Mouse (Mus musculus): ENCODE measurements around the gene Lrrc3c. TPM values are rescaled to one million over a fixed set of nuclear protein-coding genes. Genes with fewer than 3 reads are reported as not detected.
A peak's percentile ranks its signal among the peaks of the same experiment; 100 is the strongest.
"Not testable (repeated sequence)": the region's sequence is repeated elsewhere in the genome, so short reads cannot be mapped to it uniquely, and the experiment has no call there.

The Lrrc3c gene
- total RNA-seq, 2 experiments from 2014 or later = not detected

DNA sequence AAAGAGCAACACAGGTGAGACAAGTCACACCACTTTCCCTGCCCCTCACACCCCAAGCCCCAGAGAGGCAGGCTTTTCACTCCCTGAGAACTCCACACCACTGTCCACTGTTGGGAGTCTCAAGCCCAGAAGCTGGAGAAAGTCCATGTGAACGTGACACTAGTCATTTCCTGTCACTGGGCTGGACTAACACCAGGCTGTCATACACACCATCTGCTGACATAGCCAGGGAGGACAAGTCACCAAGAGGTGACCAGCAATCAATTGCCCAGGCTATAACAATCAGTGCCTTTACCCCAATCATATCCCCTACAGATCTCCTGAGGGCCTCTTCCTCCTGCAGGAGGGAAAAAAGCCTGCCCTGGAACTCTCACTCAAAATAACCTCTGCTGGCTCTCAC lies 13.9 kb upstream of the Lrrc3c start:
- no peak for ATAC-seq (replicated peaks; ENCODE audit: low FRiP score, poor library complexity, severe bottlenecking)

DNA sequence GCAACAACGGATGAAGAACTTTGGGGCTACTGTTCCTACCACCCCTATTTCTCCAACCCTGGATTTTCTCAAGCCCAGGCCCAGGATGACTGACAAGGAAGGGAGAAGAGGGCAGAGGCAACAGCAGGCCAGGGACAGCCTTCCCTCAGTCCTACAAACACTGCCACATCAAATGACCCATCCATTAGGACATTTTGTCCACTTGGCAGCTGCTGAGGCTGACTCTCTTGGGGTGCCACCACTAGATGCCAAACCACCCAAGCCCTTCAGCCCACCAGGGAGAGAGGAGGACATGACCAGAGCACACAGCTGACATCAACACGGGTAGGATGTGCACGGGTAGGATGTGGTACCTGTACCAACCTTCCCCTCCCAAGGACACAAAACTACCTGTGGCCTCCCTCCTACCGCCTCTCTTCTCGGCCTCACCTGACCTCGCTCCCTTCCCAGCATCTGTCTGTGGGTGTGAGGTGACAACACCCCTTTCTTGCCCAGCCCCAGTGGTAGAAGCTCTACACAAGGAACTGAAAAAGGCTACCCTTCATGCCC lies 13.4 kb upstream of the Lrrc3c start:
- ATAC-seq (replicated peaks; ENCODE audit: low FRiP score, poor library complexity, severe bottlenecking) = no peak

DNA sequence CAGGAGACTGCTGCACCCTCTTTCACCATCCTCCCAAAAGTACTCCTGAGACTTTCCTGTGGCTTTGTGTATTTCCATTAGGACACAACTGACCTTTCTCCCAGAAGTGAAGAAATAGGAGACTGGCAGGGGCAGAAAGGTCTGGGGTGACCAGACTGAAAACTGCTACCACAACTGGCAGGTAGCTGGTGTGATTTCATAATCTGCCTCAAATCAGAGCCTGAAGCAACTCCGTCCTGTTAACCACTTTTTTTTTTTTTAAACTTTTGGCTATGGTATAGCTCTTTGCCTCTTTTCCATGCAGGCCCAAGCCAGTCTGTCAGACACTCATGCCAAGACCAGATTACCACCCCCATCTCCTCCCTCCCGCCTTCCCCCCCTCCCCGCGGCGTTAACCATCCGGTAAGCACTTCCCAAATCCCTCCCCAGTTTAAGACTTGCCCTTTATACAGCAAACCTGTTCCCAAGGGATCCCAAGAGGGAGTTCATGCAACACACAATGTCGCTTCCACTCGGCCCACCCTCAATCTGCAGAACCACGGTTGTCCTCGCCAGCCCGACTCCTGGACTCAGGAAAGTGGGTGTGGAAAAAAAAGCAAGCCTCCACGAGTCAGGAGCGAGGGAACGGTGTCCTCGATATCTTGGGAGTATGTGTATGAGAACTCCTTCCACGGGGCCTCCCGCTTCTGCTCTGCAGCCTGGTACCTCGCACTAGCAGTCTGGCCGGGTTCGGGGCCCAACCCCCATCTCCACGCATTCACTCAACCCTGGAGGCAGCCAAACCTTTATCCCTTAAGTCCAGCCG lies 11.8 kb upstream of the Lrrc3c start:
- ATAC-seq (replicated peaks; ENCODE audit: low FRiP score, poor library complexity, severe bottlenecking) = no peak

DNA sequence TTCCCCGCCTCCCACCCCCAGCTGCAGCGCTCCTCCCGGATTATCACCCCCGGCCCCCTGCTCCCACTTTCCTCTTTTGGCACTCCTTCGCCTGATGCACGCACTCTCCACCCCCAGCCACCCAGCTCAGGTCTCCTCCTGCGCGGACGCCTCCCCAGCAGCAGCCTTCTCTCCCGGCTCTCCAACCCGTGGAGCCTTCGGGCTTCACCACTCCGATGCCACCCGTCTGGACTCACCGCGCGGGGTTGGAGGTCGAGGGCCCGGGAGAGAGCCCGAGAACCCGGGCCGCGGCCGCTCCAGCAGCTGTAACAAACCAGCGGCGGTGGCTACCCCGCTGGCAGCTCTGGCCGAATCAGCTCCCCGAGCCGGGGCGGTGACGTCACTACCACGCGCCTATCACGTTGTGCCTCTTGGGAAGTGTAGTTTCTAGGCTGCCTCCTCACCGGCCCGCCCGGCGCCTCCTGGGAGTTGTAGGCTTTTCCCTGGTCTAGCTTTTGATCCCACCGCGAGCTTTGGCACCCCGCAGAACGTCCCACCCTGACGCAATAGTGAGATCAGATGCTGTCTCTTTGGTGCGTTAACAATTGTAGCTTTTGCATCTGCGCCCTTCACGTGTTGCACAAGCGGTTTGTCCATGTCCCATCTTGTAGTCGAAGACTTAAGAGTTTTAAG lies 11.1 kb upstream of the Lrrc3c start, which contains the start of gene Ormdl3:
TSS of gene Ormdl3 (minus strand) at position 477 of the 672 bp plus-strand sequence.
- peak; percentile 66 for ATAC-seq (replicated peaks; ENCODE audit: low FRiP score, poor library complexity, severe bottlenecking)

DNA sequence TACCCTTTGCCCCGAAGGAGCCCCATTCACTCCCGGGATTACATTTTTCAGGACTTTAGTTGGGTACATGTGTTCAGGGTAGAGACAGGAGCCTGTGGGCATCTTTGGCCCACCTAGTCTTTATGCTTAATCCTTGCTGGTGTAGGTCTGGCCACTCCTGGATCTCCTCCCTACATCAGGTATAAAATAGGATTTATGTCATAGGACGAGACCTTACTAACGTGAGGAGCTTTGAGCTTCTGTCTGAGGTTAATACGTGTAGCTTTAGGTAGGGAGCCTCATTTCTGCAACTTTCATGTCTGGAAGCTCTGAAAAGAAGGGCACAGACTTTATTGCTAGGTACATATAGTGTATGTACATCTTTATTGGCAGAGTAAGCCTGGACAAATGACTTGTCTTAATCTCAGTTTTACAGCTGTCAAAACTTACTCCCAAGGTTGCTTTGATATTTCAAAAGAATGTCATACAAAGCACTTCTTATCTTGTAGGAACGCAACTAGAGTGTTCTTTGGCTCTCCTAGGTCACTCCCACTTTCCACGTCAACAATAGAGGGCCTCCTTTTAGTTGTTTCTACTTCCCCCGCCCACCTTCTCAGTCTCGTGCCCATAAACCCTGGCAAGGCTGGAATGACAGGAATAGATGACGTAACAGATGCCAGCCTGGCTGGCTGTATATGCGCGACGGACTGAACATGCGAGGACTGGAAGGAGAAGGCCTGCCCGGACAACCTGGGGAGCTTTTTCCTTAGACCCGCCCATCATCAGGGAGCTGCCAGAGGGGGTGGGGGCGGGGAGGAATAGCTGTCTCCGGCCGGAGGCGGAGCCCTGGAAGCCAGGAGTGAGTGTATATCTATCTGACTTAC lies 10.2 kb upstream of the Lrrc3c start:
- peak; percentile 65 for ATAC-seq (replicated peaks; ENCODE audit: low FRiP score, poor library complexity, severe bottlenecking)

DNA sequence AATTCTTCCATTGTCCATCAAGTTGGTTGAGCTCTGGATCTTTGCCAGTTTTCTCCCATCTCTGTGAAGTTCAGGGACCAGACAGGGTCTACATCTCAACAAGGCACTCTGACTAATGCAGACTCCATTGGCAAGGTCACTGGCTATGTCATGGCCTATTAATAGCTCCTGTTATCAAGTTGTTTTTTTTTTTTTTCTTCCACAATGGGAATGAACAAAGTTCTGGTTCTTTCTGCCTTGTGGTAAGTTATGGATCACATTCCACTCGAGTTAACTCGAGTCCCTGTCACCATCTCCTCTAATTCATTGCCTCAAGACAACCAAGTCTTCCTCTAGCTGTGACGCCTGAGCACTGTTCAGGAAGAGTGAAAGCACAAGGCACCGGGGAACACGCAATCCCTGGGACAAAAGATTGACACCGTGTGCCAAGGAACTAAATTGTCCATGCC lies 9.2 kb upstream of the Lrrc3c start:
- no peak for ATAC-seq (replicated peaks; ENCODE audit: low FRiP score, poor library complexity, severe bottlenecking)

DNA sequence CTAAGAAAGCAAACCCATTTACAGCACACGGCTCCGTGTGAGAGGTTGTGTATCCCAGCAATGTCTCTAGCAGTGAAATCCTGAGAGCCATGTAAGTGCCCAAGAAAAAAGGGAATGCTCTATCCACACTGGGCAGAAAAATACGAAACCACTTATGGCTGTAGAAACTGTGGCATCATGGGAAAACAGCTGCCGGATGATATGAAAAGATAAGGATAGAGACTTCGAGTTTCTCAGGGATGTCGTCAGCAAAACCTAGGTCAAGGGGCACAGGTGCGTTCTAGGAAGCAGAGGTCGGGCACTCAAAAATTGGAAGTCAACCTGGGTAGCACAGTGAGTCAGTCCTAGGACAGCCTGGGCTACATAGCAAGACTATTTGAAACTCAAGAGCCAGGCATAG lies 8.8 kb upstream of the Lrrc3c start:
- no peak for ATAC-seq (replicated peaks; ENCODE audit: low FRiP score, poor library complexity, severe bottlenecking)

DNA sequence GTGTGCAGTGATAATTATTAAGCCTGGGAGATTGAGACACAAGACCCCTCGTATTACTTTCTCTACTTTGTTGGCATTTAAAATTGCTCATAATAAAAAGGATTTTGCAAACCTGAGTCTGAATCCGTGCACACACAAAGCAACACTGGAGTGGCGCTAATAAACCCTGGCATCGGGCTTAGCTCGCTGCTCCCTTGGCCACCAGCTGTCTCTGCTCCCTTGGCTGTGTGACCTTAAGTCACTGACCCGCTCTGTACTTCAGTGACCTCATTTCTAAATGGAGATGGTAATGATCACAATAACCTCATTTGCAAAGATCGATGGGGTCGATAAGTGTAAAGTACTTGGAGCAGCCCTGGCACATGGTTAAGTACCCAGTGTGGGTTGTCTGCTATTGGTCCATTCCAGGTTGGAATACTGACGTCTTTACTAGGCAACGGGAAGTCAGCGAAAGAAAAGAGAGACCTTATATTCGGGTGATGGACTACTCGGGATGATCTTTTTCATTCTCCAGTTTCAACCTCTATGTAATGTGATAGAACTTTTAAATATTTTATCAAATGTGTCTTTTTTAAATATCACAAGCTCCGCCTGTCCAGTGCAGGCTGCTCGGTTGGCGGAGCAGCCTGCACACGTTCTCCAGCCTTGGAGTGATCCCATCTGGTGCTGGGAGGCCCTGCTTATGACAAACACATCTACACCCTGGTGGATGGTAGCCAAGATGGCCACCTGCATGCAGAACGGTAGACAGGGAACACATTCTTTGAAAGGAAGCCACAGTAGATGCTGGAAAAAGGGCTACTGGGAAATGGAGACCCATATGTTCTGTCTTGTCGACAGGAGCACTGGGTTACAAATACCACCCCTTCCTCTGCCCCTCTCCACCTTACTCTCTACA lies 7.3 kb upstream of the Lrrc3c start:
- no peak for ATAC-seq (replicated peaks; ENCODE audit: low FRiP score, poor library complexity, severe bottlenecking)

DNA sequence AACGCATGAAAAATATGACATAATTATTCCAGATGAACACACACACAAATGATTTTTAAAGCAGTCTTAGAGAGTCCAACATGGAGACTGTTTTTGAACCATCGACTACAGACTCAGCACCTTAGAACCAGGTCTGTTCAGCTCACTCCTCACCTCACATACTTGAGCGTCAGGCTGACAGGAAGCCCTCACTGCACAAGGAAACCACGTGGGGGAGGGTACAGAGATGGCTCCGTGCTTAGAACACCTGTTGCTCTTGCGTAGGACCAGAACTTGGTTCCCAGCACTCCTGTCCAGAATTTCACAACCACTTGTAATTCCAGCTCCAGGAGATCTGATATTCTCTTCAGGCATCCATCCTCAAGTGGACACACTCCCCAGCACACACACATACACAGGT lies 3.1 kb upstream of the Lrrc3c start:
- no peak for ATAC-seq (replicated peaks; ENCODE audit: low FRiP score, poor library complexity, severe bottlenecking)

DNA sequence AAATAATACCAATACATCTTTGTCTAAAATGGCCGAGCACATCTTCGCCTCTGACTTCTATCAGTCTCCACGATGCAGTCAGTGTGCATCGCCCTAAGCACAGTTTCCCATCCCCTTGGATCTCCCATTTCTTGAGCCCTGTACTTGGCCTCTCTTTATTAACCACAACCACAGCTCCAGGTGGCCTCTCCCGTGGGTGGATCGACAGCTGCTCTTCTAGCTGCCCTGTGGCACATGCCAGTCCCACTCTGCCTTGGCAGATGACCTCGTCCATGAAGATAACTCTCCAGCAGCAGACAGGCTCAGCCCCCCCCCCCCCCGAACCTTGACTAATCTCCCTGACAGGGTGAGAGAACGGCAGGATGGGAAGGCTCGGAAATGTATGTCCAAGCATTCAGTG lies 2.6 kb upstream of the Lrrc3c start:
- ATAC-seq (replicated peaks; ENCODE audit: low FRiP score, poor library complexity, severe bottlenecking) = no peak

DNA sequence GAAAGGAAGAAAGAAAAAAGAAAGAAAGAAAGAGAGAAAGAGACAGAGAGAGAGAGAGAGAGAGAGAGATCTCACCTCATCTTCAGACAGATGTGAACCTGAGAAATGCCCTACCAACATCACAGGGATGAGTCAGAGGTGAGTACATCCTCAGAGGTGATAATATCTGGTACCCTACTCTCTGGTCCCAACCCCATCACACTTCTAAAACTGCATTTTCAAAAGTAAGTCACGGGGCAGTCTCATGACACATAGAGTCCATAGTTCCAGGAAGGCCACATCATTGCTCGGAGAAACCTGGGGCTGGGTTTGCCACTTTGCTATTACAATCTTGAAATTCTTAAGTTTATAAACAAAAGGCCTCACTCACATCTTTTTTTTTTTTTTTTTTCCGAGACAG lies 2.1 kb upstream of the Lrrc3c start:
- ATAC-seq (replicated peaks; ENCODE audit: low FRiP score, poor library complexity, severe bottlenecking) = no peak

DNA sequence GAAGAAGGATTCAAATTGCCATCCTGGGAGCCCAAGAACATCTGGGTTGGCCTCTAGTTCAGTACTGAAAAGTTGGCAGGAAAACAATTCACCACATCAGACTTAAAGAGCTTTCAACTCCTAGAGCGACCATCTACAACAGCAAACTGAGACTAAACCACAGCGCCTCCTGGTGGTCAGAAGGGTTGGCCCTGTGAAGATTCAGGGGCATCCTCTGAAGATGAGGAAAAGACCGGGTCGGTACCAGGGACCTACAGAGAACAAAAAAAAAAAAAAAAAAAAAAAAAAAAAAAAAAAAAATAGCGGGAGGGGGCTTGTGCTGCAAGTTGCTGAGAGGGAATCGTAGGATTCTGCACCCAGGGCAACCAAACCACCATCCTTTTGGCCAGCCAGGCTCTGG lies 728 bp upstream of the Lrrc3c start:
- peak; percentile 84 for ATAC-seq (replicated peaks; ENCODE audit: low FRiP score, poor library complexity, severe bottlenecking)

DNA sequence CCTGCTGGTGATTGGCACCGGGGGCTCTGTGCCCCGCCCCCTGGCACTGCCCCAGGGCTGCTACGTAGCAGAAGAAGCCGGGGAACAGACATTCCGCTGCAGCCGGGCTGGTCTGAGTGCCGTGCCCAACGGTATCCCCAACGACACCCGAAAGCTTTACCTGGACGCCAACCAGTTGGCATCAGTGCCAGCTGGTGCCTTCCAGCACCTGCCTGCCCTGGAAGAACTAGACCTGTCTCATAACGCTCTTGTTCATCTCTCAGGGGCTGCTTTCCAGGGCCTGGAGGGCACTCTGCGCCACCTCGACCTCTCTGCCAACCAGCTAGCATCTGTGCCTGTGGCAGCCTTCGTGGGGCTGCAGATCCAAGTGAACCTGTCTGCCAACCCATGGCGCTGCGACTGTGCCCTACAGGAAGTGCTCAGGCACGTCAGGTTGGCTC lies 780 bp downstream of the Lrrc3c start:
- no peak for ATAC-seq (replicated peaks; ENCODE audit: low FRiP score, poor library complexity, severe bottlenecking)

DNA sequence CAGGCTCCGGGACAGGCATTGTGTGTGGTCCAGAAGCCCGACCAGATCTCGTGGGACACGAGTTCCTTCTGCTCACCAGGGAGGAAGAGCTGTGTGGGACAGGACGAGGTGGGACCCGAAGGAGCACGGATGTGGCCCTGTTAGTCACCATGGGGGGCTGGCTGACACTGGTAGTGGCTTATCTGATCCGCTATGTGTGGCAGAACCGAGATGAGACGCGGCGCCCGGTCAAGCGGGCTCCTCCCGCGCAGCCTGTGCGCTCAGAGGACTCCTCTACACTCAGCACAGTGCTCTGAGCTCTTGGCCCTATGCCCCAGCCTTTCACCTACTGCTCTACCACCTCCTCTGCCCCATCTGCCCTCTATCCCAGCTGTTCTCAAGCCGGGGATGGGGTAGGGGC lies 1.2 kb downstream of the Lrrc3c start:
- ATAC-seq (replicated peaks; ENCODE audit: low FRiP score, poor library complexity, severe bottlenecking) = no peak

DNA sequence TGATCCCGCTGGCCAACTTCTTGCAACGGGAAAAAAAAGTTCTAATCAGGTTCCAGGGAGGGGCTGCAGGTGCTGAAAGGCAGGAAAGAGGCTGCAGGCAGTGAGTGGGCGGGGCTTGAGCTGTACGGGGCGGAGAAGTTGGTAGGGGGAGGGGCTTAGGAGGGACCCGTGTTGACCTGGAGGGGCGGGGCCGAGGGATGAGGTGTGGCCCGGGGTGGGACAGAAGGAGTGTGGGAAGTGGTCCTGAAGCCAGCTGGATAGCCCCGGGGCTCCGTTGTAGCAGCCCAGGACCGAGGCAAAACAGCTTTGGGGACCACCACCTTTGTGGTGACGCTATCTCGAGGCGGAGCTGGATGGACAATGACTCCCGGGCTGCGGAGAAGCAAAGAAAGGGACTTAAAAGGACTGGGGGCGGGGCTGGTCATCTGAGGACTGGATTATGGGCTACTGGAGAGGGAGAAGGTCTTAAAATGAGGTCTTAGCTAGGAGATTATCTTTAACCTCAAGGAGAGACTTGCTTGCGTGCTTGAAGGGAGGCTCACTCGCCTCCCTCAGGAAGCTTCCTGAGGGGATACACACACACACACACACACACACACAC lies 4.1 kb downstream of the Lrrc3c start:
- ATAC-seq (replicated peaks; ENCODE audit: low FRiP score, poor library complexity, severe bottlenecking) = 0 out of 2 replicates have a peak, but pooled peaks have one; percentile 35

DNA sequence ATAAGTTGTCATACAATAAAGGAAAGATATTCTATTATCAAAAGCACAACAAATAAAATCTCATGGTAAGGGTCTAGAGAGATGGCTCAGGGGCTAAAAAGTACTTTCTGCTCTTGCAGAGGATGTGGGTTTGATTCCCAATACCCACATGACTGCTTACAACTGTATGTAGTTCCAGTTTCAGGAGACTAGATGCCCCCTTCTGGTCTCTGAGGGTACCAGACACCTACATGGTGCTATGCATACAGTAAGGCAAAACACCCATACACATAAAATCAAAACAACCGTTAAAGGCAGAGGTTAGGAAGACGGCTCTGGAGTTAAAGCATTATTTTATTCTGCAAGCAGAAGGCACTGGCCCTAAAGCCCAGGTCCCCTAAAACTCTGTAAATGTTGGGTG lies 5.9 kb downstream of the Lrrc3c start:
- ATAC-seq (replicated peaks; ENCODE audit: low FRiP score, poor library complexity, severe bottlenecking) = no peak

DNA sequence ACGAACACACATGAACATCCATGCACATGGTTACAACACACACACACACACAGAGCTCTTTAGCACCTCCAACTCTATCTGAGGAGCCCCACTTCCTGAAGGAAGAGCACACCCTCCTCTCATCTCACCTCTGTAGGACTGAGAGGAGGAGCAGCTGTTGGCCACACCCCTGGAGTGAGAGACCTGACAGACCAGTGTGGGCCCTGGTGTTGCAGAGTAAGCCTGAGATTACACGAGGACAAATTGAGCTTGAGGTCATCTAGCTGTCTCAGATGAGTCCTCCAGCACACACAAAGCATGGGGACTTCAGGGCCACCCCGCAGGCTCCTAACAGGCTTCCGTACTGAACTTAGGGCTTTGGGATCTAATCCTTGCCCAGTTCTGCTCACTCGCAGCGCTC lies 6.8 kb downstream of the Lrrc3c start:
- ATAC-seq (replicated peaks; ENCODE audit: low FRiP score, poor library complexity, severe bottlenecking) = not testable (repeated sequence)

DNA sequence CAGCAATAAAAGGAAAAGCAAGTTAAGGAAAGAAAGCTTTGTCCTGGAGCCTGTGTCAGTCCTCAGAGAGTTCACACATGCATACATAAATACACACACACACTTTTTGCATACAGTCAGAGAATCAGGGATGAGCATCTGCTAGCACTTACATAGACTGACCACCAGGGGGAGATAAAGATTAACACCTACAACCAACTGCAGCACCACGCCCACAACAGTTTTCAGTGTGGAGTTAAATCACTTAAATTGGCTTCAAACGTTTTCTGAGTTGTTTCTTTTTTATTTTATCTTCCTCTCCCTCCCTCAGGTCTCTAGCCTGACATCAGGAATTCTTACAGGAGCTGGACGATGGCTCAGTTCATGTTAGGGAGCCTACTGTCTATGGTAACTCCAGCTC lies 8.7 kb downstream of the Lrrc3c start:
- ATAC-seq (replicated peaks; ENCODE audit: low FRiP score, poor library complexity, severe bottlenecking) = peak; percentile 88

DNA sequence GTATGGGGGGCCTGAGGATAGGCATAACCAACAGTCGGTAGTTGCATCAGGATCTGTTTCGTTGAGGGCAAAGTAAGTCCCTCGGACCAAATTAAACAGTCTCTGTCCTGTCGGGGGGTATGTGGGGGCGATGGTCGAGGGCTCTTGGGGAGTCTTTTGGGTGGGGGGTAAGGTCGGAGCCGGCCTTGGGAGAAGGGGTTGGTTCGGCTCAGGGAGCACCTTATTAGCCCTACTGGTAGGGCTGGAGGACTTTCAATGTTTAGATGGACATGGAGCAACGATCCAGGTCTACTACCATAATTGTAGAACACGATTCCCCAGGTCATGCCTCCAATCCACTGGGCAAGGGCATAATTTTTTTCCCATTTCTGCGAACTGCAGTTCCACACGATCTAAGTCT lies 22.7 kb downstream of the Lrrc3c start:
- ATAC-seq (replicated peaks; ENCODE audit: low FRiP score, poor library complexity, severe bottlenecking) = no peak

All from erythroblast, adult 5-6 weeks (primary cell).